Mouse (Mus musculus) c-Kit-positive CD71-positive TER-119-positive erythroid progenitor cells, embryonic 14.5 days (primary cell): ENCODE results near the gene Ywhaq.

Experiments used
- DNase-seq: peaks from one replicate; pipeline ENCODE4 v3.0.0-alpha.2; 2013; ENCODE audit warnings: low spot score

Ywhaq gene

DNA sequence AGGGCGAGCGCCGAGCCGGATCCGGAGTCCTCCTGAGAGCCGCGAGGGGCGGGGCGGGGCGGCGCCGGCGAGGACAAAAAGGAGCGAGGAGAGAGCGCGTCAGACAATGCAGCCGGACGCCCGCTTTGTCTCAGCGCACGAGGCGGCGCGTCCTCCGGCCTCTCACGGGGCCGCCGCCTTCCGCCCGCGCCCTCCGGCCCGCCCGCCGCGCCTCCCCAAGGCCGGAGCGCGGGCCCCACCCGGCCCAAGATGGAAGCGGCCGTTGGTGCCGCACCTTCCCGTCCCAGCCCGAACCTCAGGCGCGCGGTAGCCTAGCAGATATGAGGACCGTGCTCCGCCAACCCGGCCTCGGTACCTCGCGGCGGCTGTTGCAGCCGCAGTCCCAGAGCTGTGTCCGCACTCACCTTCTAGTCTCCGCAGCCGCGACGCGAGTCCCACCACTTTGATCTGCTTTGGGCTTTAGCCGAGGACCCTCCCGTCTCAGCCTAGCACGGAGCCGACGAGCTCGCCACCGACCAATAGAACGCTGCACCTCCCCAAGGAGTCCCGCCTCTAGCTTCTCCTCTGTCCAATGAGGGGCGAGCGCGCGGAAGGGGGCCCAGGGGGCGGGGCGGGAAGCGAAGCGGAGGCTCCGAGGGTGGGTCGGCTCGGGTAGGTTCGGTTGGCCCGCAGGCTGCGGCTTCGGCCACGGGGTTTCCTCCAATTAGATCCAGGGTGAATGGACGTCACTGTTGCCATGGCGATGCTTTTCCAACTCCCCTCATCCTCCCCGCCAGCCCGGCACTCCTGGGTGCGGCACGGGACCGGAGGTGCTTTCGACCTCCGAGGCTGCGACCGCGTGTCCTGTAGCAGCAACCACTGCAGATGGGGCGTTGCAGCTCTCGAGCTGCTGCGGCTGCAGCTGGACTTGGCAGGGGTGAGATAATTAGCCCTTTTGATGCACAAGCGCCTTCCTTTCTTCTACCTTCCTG, at the start of gene Ywhaq:
Ywhaq (minus strand) TSS at position 538 of the 971 bp plus-strand sequence.
- DNase-seq: peak; percentile 95

DNA sequence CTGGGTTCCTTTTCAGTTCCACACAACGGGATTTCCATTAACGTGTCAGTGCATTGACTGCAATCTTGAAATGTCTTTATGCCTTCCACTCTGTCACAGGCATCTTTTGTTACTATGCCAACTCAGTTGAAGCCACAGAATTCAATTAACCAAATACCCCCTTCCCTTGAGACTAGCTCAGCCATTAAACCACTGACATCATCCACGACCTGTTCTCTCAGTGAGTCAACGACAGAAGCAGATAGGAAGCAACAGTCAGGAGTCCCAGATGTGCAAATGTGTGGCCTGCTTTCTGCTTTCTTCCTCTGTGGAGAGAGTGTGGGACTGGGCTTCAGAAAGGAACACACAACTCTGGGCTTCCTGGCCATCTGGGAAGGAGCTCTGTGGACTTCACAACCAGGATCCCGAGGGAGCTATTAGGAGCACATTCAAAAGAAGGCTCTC, 46.0 kb upstream of the Ywhaq start:
- DNase-seq: no peak

GRCm38 (mm10) chr12:21462658-21463057, 45.2 kb upstream of the Ywhaq start:
- DNase-seq: no peak

- no peak for DNase-seq
Measured at GRCm38 (mm10) chr12:21459681-21460080, 42.2 kb upstream of the Ywhaq start.

GRCm38 (mm10) chr12:21456021-21456420, 38.6 kb upstream of the Ywhaq start:
- no peak for DNase-seq

DNA sequence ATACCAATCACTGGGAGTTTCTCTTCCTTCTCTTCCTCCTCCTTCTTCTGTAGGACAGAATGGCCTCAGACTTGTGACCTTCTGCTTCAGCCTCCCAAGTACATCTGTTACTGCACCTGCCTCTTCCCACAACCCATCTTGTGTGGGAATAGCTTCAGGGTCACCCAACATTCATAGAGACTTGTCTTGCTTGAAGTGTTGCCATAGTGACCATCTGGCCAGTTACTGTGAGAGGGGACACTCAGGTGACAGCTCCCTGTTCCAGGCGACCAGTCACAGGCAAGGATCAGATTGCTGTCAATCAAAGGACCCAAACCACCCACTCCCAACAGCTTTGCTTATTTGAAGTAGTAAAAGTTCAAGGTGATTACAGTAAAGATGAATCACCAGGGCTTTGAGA, 34.3 kb upstream of the Ywhaq start:
- DNase-seq: no peak

GRCm38 (mm10) chr12:21451351-21451750, 33.9 kb upstream of the Ywhaq start:
- no peak for DNase-seq

DNA sequence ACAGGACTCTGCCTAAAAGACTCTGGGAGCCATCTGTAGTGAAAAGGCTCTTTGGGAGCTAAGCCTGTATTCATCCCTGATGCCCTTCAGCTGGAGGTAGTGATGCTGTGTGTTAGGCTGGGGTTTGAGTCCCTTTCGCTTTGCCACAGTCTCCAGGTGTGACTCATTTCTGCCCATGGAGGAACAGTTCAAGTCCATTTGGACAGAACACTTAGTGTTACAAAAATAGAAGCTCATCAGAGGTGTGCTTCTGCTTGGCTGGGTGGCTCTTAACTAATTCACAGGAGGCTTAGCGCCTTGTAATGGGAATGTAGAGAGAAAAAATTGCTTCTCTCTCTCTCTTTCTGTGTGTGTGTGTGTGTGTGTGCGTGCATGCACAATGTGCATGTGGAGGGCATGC, 26.3 kb upstream of the Ywhaq start:
- no peak for DNase-seq

DNA sequence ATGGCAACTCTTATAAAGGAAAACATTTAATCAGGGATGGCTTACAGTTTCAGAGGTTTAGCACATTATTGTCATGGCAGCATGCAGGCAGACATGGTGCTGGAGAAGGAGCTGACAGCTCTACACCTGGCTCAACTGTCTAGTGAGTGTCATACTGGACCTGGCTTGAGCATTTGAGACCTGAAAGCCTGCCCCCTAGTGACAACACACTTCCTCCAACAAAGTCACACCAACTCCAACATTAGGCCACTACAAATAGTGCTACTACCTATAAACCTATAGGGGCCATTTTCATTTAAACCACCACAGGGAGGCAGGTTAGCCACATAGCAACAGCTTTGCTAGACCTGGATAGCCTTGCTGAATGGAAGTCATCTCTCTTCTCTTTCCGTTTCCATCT, 24.4 kb upstream of the Ywhaq start:
- no peak for DNase-seq

DNA sequence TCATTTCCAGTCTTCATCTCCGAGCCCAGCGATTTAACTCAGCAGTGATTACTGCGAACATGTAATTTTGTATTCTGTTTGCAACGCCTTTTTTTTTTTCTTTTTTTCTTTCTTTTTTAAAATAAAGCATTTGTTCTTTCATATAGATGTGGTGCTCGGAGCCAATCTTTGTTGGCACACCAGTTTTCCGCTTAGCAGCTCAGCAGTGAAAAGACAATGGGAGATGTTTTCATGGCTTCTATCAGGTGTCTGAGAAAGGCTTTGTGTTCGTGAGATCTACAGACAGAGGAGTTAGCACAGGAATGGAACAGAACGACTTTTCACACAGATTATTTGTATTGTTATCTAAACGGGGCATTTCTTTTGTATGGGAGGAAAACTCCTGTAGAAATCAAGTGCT, 22.0 kb upstream of the Ywhaq start:
- no peak for DNase-seq

DNA sequence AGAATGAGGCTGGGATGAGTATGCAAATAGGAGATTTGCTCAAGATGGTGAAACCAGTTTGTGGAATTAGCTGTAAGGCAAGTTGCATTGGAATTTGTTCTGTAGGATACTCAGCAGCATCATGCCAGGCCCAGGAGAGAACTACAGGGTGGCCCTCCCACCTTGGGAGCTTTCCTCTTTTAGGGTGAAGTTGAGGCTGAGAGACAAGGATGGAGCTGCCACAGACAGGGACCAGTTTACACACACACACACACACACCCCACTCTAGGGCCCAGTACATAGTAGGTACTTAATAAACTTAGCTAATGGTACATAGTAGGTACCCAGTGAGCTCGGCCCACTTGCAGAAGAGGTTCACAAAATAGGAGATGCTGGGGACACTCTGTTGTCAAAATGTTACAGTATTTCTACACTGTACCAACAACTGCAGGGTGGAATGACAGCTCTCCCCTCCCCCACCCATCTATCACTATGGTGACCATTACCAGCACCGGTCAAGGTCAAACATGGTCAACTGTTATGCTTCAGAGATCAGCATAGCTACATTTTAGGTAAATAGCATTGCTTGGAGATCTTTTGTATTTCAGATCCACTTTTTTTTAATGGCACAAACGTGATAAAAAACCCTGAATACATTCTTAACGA, 21.4 kb upstream of the Ywhaq start:
- DNase-seq: no peak

GRCm38 (mm10) chr12:21438294-21438693, 20.9 kb upstream of the Ywhaq start:
- no peak for DNase-seq

DNA sequence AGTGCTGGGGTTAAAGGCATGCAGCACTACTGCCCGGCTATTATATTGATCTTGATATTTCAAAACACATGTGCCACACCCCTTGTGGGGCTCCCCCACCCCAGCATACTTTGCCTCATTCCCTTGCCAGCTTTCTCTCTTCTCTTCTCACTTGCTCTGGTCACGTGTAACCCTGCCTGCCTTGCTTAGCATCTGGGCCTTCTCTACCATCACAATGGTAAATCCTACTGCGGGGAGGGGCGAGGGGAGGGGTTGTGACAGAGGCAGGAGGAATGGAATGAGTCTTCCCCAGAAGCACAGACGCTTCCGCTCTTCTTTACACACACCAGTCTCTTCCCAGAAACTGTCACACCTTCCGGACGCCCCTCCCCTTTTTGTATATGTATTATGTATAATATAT, 14.5 kb upstream of the Ywhaq start:
- no peak for DNase-seq

- DNase-seq: no peak
Measured at GRCm38 (mm10) chr12:21431039-21431438, 13.6 kb upstream of the Ywhaq start.

DNA sequence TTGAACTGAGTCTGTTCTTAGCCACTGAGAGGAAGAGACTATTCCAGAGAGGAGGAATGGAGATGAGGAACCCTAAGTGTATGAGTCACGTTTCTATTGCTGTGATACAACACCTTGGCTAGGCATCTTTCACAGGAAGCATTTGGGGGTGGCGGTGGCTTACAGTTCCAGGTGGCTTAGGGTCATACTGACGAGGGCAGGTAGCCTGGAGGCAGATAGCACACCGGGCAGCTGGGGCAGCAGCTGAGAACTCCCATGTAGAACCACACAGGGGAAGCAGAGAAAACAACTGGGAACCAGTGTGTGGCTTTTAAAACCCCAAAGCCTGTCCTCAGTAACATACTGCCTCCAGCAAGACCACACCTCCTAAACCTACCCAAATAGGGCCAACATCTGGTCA, 12.7 kb upstream of the Ywhaq start:
- no peak for DNase-seq

GRCm38 (mm10) chr12:21429021-21429420, 11.6 kb upstream of the Ywhaq start:
- DNase-seq: no peak

GRCm38 (mm10) chr12:21426065-21426940, 8.9 kb upstream of the Ywhaq start:
- DNase-seq: no peak

DNA sequence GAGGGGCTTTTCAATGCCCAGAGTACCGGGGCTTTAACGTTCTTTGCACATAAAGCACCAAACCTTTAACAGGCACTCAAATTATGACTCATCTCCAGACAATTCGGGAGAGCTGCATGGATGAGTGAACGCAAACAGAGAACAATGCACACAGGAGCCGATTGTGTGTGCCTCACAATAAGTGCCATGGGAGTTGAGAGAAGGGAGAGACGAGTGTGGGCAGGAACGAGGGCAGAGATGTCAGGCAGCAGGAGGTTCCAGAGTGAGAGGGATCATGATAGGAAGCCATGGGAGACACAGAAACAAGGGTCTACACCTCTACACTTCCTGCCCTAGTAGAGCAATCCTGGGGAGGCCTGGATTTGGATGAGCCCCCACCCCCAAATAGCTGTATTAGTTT, 7.2 kb upstream of the Ywhaq start:
- DNase-seq: no peak

DNA sequence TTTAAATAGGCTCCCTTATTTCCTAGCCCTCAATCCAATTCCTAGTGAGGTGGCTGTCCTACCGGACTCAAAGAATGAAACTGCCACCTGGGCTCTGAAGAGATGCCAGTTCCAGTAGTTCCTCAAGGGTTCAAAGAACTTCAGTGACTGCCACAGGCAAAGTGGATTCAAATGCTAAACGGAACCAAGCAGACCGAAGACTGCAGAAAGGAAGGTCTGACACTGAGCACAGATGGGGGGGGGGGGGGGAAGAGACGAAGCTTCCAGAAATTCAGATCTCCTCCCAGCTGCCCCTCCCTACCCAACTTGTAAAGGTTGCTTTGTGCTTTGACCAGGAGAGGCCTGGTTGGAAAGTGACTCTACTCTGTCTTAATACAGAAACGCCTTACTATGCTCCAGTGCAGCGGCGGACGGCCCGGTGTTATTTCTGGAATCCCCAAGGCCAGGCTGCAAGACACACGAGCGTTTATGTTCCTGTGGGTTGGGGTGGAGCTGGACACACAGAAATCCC, 1.2 kb upstream of the Ywhaq start:
- no peak for DNase-seq

GRCm38 (mm10) chr12:21418083-21418482, 646 bp upstream of the Ywhaq start:
- DNase-seq: no peak

- no peak for DNase-seq
Measured at GRCm38 (mm10) chr12:21416506-21416905, 931 bp downstream of the Ywhaq start.

DNA sequence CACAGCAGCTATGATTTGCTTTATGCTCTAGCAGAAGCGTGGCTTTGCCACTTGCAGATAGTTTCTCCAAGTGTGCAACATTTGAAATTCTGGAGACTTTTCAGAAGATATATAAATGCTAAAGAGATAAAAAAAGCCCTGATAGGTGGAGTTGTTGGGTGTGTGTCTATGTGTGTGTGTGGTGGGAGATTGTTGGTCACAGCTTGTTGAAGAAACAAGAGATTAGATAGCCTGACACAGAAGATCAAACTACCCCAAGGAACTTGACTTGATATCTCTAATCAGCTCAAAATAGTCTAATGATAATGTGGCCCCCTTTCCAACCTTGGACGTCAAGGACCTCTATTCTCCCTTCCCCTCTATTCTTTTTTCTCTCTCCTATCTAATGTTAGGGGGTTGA, 6.8 kb downstream of the Ywhaq start:
- no peak for DNase-seq
